Mouse (Mus musculus): Measurements from ENCODE around the gene Itsn2.

- no peak for TF ChIP-seq CTCF (conservative IDR thresholded peaks at IDR 0.05; ENCODE audit: insufficient read depth, insufficient read length, low read depth, low read length)
- TF ChIP-seq POLR2A (IDR thresholded peaks at IDR 0.05; ENCODE audit: low read depth, low read length), result no peak
Measured at GRCm38 (mm10) chr12:4707488-4708017, 115.1 kb downstream of the Itsn2 start.

Measured in kidney, adult 2 months (tissue).